ENCODE assay signal across 35 mouse cellular contexts in genomic region chr2:78922980-78923674, GRCm38 (mm10). TPM values are rescaled to one million over a fixed set of nuclear protein-coding genes. Genes with fewer than 3 reads are reported as not detected.
DNase-seq lines count a peak whose midpoint lies in the region; ATAC-seq and TF ChIP-seq lines count a peak whose summit lies in the region.
"Had no signal": no experiment of that assay in that cellular context is flagged by ENCODE, and none has a peak within 500 bp of the region (broad histone marks: within the 10 kb centered on the region; RNA-seq: fewer than 3 reads in every experiment).

No protein-coding gene starts in this region.

- TF ChIP-seq EP300 in liver, postnatal 0 days (IDR thresholded peaks at IDR 0.05; ENCODE audit: low read depth) = peak; percentile 57

- no peak overlapping the region for H3K4me3 ChIP-seq in liver, embryonic 12.5 days
- H3K4me3 ChIP-seq in liver, postnatal 0 days (ENCODE audit: low read depth, low read length) = no peak overlapping the region
- no peak overlapping the region for H3K4me3 ChIP-seq in heart, embryonic 11.5 days (ENCODE audit: low read depth, low read length)
- no peak overlapping the region for H3K4me3 ChIP-seq in neural tube, embryonic 15.5 days (replicated peaks)
- H3K4me3 ChIP-seq: embryonic facial prominence, embryonic 10.5 days; embryonic facial prominence, embryonic 15.5 days; forebrain, embryonic 12.5 days; heart, embryonic 10.5 days; hindbrain, embryonic 13.5 days; kidney, embryonic 15.5 days; layer of hippocampus, adult 2 months; left cerebral cortex, adult 2 months; midbrain, embryonic 10.5 days; myocyte; neural tube, embryonic 12.5 days had no signal

- H3K36me3 ChIP-seq in liver, embryonic 12.5 days = peaks cover 23% of the 10 kb centered on the region
- H3K36me3 ChIP-seq in liver, postnatal 0 days (replicated peaks; ENCODE audit: insufficient read depth, low read length) = peaks cover 7% of the 10 kb centered on the region; the same call in 1 of the 2 replicates
- H3K36me3 ChIP-seq in heart, embryonic 11.5 days (ENCODE audit: control insufficient read depth, insufficient read depth, low read length) = no peaks in the 10 kb centered on the region
- no peaks in the 10 kb centered on the region for H3K36me3 ChIP-seq in neural tube, embryonic 15.5 days
- H3K36me3 ChIP-seq: embryonic facial prominence, embryonic 15.5 days had no signal

- H3K27me3 ChIP-seq in liver, embryonic 12.5 days (replicated peaks) = no peaks in the 10 kb centered on the region
- no peaks in the 10 kb centered on the region for H3K27me3 ChIP-seq in liver, postnatal 0 days (ENCODE audit: insufficient read depth, low read length)
- H3K27me3 ChIP-seq in heart, embryonic 11.5 days (ENCODE audit: control insufficient read depth, insufficient read depth, low read length) = no peaks in the 10 kb centered on the region
- H3K27me3 ChIP-seq in neural tube, embryonic 15.5 days (replicated peaks) = no peaks in the 10 kb centered on the region
- H3K27me3 ChIP-seq: embryonic facial prominence, embryonic 15.5 days; forebrain, embryonic 12.5 days; hindbrain, embryonic 13.5 days; kidney, embryonic 15.5 days; neural tube, embryonic 12.5 days had no signal

- peaks cover 41% of the 10 kb centered on the region for H3K4me1 ChIP-seq in liver, embryonic 12.5 days
- peaks cover 5% of the 10 kb centered on the region; the same call in 1 of the 2 replicates for H3K4me1 ChIP-seq in liver, postnatal 0 days (ENCODE audit: insufficient read depth)
- H3K4me1 ChIP-seq in heart, embryonic 11.5 days (ENCODE audit: control insufficient read depth, insufficient read depth, low read length) = peaks cover 9% of the 10 kb centered on the region; the same call in 1 of the 2 replicates
- H3K4me1 ChIP-seq in neural tube, embryonic 15.5 days = no peaks in the 10 kb centered on the region
- H3K4me1 ChIP-seq: embryonic facial prominence, embryonic 10.5 days; embryonic facial prominence, embryonic 15.5 days; midbrain, embryonic 10.5 days; neural tube, embryonic 12.5 days had no signal

- H3K9ac ChIP-seq in liver, embryonic 12.5 days = no peak overlapping the region
- H3K9ac ChIP-seq in liver, postnatal 0 days (replicated peaks) = no peak overlapping the region
- no peak overlapping the region for H3K9ac ChIP-seq in heart, embryonic 11.5 days (ENCODE audit: low read depth, low read length)
- no peak overlapping the region for H3K9ac ChIP-seq in neural tube, embryonic 15.5 days (replicated peaks)
- H3K9ac ChIP-seq: embryonic facial prominence, embryonic 15.5 days; forebrain, embryonic 12.5 days; hindbrain, embryonic 13.5 days; kidney, embryonic 15.5 days; lung, embryonic 14.5 days; neural tube, embryonic 12.5 days had no signal

- H3K4me2 ChIP-seq in liver, embryonic 12.5 days = peak overlapping the region; percentile 20; the same call in 1 of the 2 replicates
- H3K4me2 ChIP-seq in liver, postnatal 0 days (ENCODE audit: low read depth, low read length) = no peak overlapping the region
- no peak overlapping the region for H3K4me2 ChIP-seq in heart, embryonic 11.5 days
- H3K4me2 ChIP-seq in neural tube, embryonic 15.5 days = no peak overlapping the region
- H3K4me2 ChIP-seq: embryonic facial prominence, embryonic 15.5 days; forebrain, embryonic 12.5 days; hindbrain, embryonic 13.5 days; kidney, embryonic 15.5 days; lung, embryonic 14.5 days; neural tube, embryonic 12.5 days had no signal

- 50% methylated on average over 6 of the region's 6 CpGs for WGBS in liver, embryonic 12.5 days (ENCODE audit: insufficient replicate concordance)
- WGBS in liver, postnatal 0 days (ENCODE audit: insufficient replicate concordance) = 61% methylated on average over 6 of the region's 6 CpGs
- 67% methylated on average over 6 of the region's 6 CpGs for WGBS in heart, embryonic 11.5 days (ENCODE audit: insufficient replicate concordance)
- WGBS in neural tube, embryonic 15.5 days = 84% methylated on average over 6 of the region's 6 CpGs

- TF ChIP-seq CTCF in liver, postnatal 0 days (IDR thresholded peaks at IDR 0.05; ENCODE audit: low read depth) = no peak

- peak; percentile 3 for DNase-seq in lung, postnatal 36 days
- no peak for DNase-seq in lung, postnatal 10 days
- no peak for DNase-seq in liver, postnatal 0 days
- no peak for DNase-seq in gastrocnemius, postnatal 36 days
- DNase-seq: adrenal gland, postnatal 36 days; cerebellum, adult 11 months; cerebellum, adult 9-11 months; gastrocnemius, postnatal 10 days; heart, adult 11 months; heart, postnatal 36 days; kidney, postnatal 25 days; left cerebral cortex, postnatal 4 days; lung, embryonic 14.5 days; right cerebral cortex, postnatal 4 days; thymus, adult 18-20 months; thymus, postnatal 25 days had no signal

- intact Hi-C loops in gastrocnemius, postnatal 36 days (cut with DNase I) = no loop called here

- peak; percentile 77 for ATAC-seq in liver, embryonic 12.5 days
- ATAC-seq in liver, postnatal 0 days = no peak
- ATAC-seq in monocyte, adult 5-6 weeks (replicated peaks; ENCODE audit: insufficient number of reproducible peaks, low FRiP score, low TSS enrichment, poor library complexity, severe bottlenecking) = peak; percentile 27; the same call in 1 of the 2 replicates
- ATAC-seq in heart, embryonic 11.5 days (replicated peaks; ENCODE audit: insufficient number of reproducible peaks, low FRiP score, low TSS enrichment) = no peak
- no peak for ATAC-seq in neural tube, embryonic 15.5 days (ENCODE audit: low FRiP score)
- ATAC-seq: CD4-positive, CD25-positive, alpha-beta regulatory T cell, adult 4 months; intestine, postnatal 0 days; midbrain, embryonic 16.5 days had no signal

- H3K9me3 ChIP-seq in liver, embryonic 12.5 days (replicated peaks) = no peaks in the 10 kb centered on the region
- no peaks in the 10 kb centered on the region for H3K9me3 ChIP-seq in liver, postnatal 0 days (ENCODE audit: low read length)
- H3K9me3 ChIP-seq in heart, embryonic 11.5 days (replicated peaks; ENCODE audit: control insufficient read depth, low read length) = no peaks in the 10 kb centered on the region
- no peaks in the 10 kb centered on the region for H3K9me3 ChIP-seq in neural tube, embryonic 15.5 days (replicated peaks)
- H3K9me3 ChIP-seq: embryonic facial prominence, embryonic 10.5 days; embryonic facial prominence, embryonic 15.5 days; forebrain, embryonic 12.5 days; heart, embryonic 10.5 days; hindbrain, embryonic 13.5 days; kidney, embryonic 15.5 days; midbrain, embryonic 10.5 days; neural tube, embryonic 12.5 days had no signal

- H3K27ac ChIP-seq in liver, embryonic 12.5 days = peak overlapping the region; percentile 68; the same call in 1 of the 2 replicates
- H3K27ac ChIP-seq in liver, postnatal 0 days (ENCODE audit: low read depth) = no peak overlapping the region
- no peak overlapping the region for H3K27ac ChIP-seq in heart, embryonic 11.5 days (ENCODE audit: low read depth, low read length)
- no peak overlapping the region for H3K27ac ChIP-seq in neural tube, embryonic 15.5 days (replicated peaks)
- H3K27ac ChIP-seq: embryonic facial prominence, embryonic 10.5 days; embryonic facial prominence, embryonic 15.5 days; forebrain, embryonic 12.5 days; heart, embryonic 10.5 days; hindbrain, embryonic 13.5 days; kidney, embryonic 15.5 days; layer of hippocampus, adult 2 months; left cerebral cortex, adult 2 months; midbrain, embryonic 10.5 days; neural tube, embryonic 12.5 days; stomach, postnatal 0 days had no signal

RNA-seq across cellular contexts. Expression of gene Ube2e3, which starts 55.2 kb away (rescaled TPM):
- 107 and 109 TPM in 2 replicates for polyA plus RNA-seq in liver, embryonic 12.5 days (2016; fragmentation: Nextera tagmentation; extraction: Ambion mirVana)
- polyA plus RNA-seq in liver, postnatal 0 days (2015; fragmentation: Nextera tagmentation; extraction: Ambion mirVana) = 46.8 and 49.6 TPM in 2 replicates
- 30.8 to 47.5 TPM (median 45.4 TPM) in 3 replicates for total RNA-seq in monocyte, adult 5-6 weeks (2017)
- 10 to 100 TPM; 23.3 to 26.3 TPM for total RNA-seq in gastrocnemius, postnatal 36 days (2021)
- 125 and 131 TPM in 2 replicates for polyA plus RNA-seq in heart, embryonic 11.5 days (2014; fragmentation: Nextera tagmentation; extraction: Ambion mirVana)
- 240 and 262 TPM in 2 replicates for polyA plus RNA-seq in neural tube, embryonic 15.5 days (2015; fragmentation: Nextera tagmentation; extraction: Ambion mirVana)

Comparison
In these comparisons a context has a peak if more than half of its experiments do, and no peak if none do; other contexts are left out.
1. ATAC-seq: peak in liver, embryonic 12.5 days (single experiment) and monocyte, adult 5-6 weeks (single experiment); none in liver, postnatal 0 days (single experiment), heart, embryonic 11.5 days (single experiment) and neural tube, embryonic 15.5 days (single experiment).